Comparison of ENCODE assay signal across 32 mouse cellular contexts in genomic region chr2:69424829-69425228, GRCm38 (mm10). TPM values are rescaled to one million over a fixed set of nuclear protein-coding genes. Genes with fewer than 3 reads are reported as not detected.
"Had no signal": no experiment of that assay in that cellular context is flagged by ENCODE, and none has a peak within 500 bp of the region (broad histone marks: within the 10 kb centered on the region; RNA-seq: fewer than 3 reads in every experiment).

No protein-coding gene starts in this region.

- H3K36me3 ChIP-seq: heart, embryonic 12.5 days; hindbrain, embryonic 12.5 days; intestine, embryonic 15.5 days; limb, embryonic 13.5 days; limb, embryonic 15.5 days; liver, embryonic 13.5 days; liver, embryonic 15.5 days had no signal

- H3K9ac ChIP-seq: heart, embryonic 12.5 days; hindbrain, embryonic 12.5 days; hindbrain, embryonic 14.5 days; intestine, embryonic 15.5 days; limb, embryonic 13.5 days; limb, embryonic 15.5 days; liver, embryonic 13.5 days; liver, embryonic 15.5 days had no signal

- H3K9me3 ChIP-seq: heart, embryonic 12.5 days; hindbrain, embryonic 10.5 days; hindbrain, embryonic 12.5 days; intestine, embryonic 15.5 days; limb, embryonic 13.5 days; limb, embryonic 15.5 days; liver, embryonic 13.5 days; liver, embryonic 15.5 days had no signal

- H3K27me3 ChIP-seq: heart, embryonic 12.5 days; hindbrain, embryonic 12.5 days; intestine, embryonic 15.5 days; limb, embryonic 13.5 days; limb, embryonic 15.5 days; liver, embryonic 13.5 days; liver, embryonic 15.5 days had no signal

- DNase-seq: gastrocnemius, adult 2 months; gastrocnemius, postnatal 10 days; gastrocnemius, postnatal 25 days; heart, adult 2 months; heart, postnatal 10 days; heart, postnatal 4 days; kidney, adult 18-20 months; kidney, adult 8-10 months; kidney, postnatal 14 days; left cerebral cortex, postnatal 4 days; liver, embryonic 13.5 days; lung, adult 18-20 months had no signal

- H3K4me3 ChIP-seq: gastrocnemius, adult 2 months; heart, adult 2 months; heart, embryonic 12.5 days; hindbrain, embryonic 10.5 days; hindbrain, embryonic 12.5 days; intestine, embryonic 15.5 days; layer of hippocampus, adult 2 months; left cerebral cortex, adult 2 months; limb, embryonic 13.5 days; limb, embryonic 15.5 days; liver, embryonic 13.5 days; liver, embryonic 15.5 days had no signal

- ATAC-seq: forebrain, embryonic 16.5 days; hindbrain, embryonic 16.5 days; inflammation-experienced regulatory T-cells, adult 6 months; intestine, embryonic 15.5 days; intestine, postnatal 0 days had no signal

- H3K27ac ChIP-seq: gastrocnemius, adult 2 months; heart, adult 2 months; hindbrain, embryonic 10.5 days; hindbrain, embryonic 12.5 days; hindbrain, embryonic 14.5 days; intestine, embryonic 15.5 days; layer of hippocampus, adult 2 months; left cerebral cortex, adult 2 months; limb, embryonic 13.5 days; limb, embryonic 15.5 days; liver, embryonic 13.5 days; liver, embryonic 15.5 days had no signal

- H3K4me1 ChIP-seq: heart, embryonic 12.5 days; hindbrain, embryonic 10.5 days; hindbrain, embryonic 12.5 days; intestine, embryonic 15.5 days; limb, embryonic 13.5 days; limb, embryonic 15.5 days; liver, embryonic 13.5 days; liver, embryonic 15.5 days had no signal

- H3K4me2 ChIP-seq: heart, embryonic 12.5 days; hindbrain, embryonic 12.5 days; hindbrain, embryonic 14.5 days; intestine, embryonic 15.5 days; limb, embryonic 13.5 days; limb, embryonic 15.5 days; liver, embryonic 13.5 days; liver, embryonic 15.5 days had no signal

RNA-seq across cellular contexts. Expression of gene Dhrs9, which starts 44.6 kb away (rescaled TPM):
- total RNA-seq: gastrocnemius, adult 2 months; layer of hippocampus, adult 2 months; layer of hippocampus, postnatal 10 days; layer of hippocampus, postnatal 25 days; left cerebral cortex, postnatal 10 days; left cerebral cortex, postnatal 4 days had no signal
- polyA plus RNA-seq: forebrain, embryonic 16.5 days; heart, embryonic 14.5 days; hindbrain, embryonic 10.5 days; hindbrain, embryonic 12.5 days; hindbrain, embryonic 14.5 days; inflammation-experienced regulatory T-cells, adult 6 months; kidney, embryonic 16.5 days; limb, embryonic 11.5 days; limb, embryonic 13.5 days had no signal
